Mouse (Mus musculus): ENCODE measurements around the gene Slc2a8. TPM values are rescaled to one million over a fixed set of nuclear protein-coding genes. Genes with fewer than 3 reads are reported as not detected.

Gene Slc2a8
- polyA plus RNA-seq, 1 experiment from 2014 or later, result 14.9 TPM

- H3K4me1 ChIP-seq (ENCODE audit: control insufficient read depth, insufficient read depth, low read length), result peaks cover 4% of the 10 kb centered on the region; the same call in 1 of the 2 replicates
- H3K4me3 ChIP-seq (replicated peaks; ENCODE audit: low read length), result no peak overlapping the region
- H3K9me3 ChIP-seq (replicated peaks; ENCODE audit: control insufficient read depth, low read length), result no peaks in the 10 kb centered on the region
- H3K9ac ChIP-seq (ENCODE audit: low read length), result no peak overlapping the region; the same call in 1 of the 2 replicates
- peak overlapping the region; percentile 71 for H3K27ac ChIP-seq (ENCODE audit: low read length)
- H3K4me2 ChIP-seq (ENCODE audit: low read depth, low read length), result no peak overlapping the region
- peaks cover 5% of the 10 kb centered on the region; the same call in 1 of the 2 replicates for H3K36me3 ChIP-seq (ENCODE audit: control insufficient read depth, insufficient read depth, low read length)
- H3K27me3 ChIP-seq (ENCODE audit: control insufficient read depth, insufficient read depth, low read length), result no peaks in the 10 kb centered on the region
- 28% methylated on average over 10 of the region's 10 CpGs for WGBS
- peak; percentile 70 for ATAC-seq (ENCODE audit: insufficient read depth, low FRiP score)
Observed at GRCm38 (mm10) chr2:32928235-32928946, 53.5 kb downstream of the Slc2a8 start.

GRCm38 (mm10) chr2:32927624-32928234, 54.2 kb downstream of the Slc2a8 start:
- peak overlapping the region; percentile 71 for H3K27ac ChIP-seq (ENCODE audit: low read length)

GRCm38 (mm10) chr2:32926330-32927075, 55.4 kb downstream of the Slc2a8 start:
- Histone ChIP-seq H3K4me2 (ENCODE audit: low read depth, low read length) (no peak overlapping the region), H3K9ac (ENCODE audit: low read length) (no peak overlapping the region), H3K4me3 (replicated peaks; ENCODE audit: low read length) (no peak overlapping the region), H3K27ac (ENCODE audit: low read length) (no peak overlapping the region), H3K4me1 (ENCODE audit: control insufficient read depth, insufficient read depth, low read length) (peaks cover 4% of the 10 kb centered on the region; the same call in 1 of the 2 replicates), H3K36me3 (ENCODE audit: control insufficient read depth, insufficient read depth, low read length) (peaks cover 18% of the 10 kb centered on the region), H3K9me3 (replicated peaks; ENCODE audit: control insufficient read depth, low read length) (no peaks in the 10 kb centered on the region), H3K27me3 (ENCODE audit: control insufficient read depth, insufficient read depth, low read length) (no peaks in the 10 kb centered on the region)
- WGBS, result 86% methylated on average over 12 of the region's 12 CpGs
- ATAC-seq (ENCODE audit: insufficient read depth, low FRiP score), result no peak

More at GRCm38 (mm10) chr2:32927624-32928234, 54.2 kb downstream of the Slc2a8 start:
- peaks cover 4% of the 10 kb centered on the region; the same call in 1 of the 2 replicates for H3K4me1 ChIP-seq (ENCODE audit: control insufficient read depth, insufficient read depth, low read length)
- no peak overlapping the region for H3K4me3 ChIP-seq (replicated peaks; ENCODE audit: low read length)
- no peaks in the 10 kb centered on the region for H3K9me3 ChIP-seq (replicated peaks; ENCODE audit: control insufficient read depth, low read length)
- no peak overlapping the region; the same call in 1 of the 2 replicates for H3K9ac ChIP-seq (ENCODE audit: low read length)
- H3K36me3 ChIP-seq (ENCODE audit: control insufficient read depth, insufficient read depth, low read length), result peaks cover 8% of the 10 kb centered on the region; the same call in 1 of the 2 replicates
- H3K27me3 ChIP-seq (ENCODE audit: control insufficient read depth, insufficient read depth, low read length), result no peaks in the 10 kb centered on the region
- no peak overlapping the region for H3K4me2 ChIP-seq (ENCODE audit: low read depth, low read length)
- ATAC-seq (ENCODE audit: insufficient read depth, low FRiP score), result no peak
- WGBS, result 55% methylated on average over 15 of the region's 15 CpGs

- WGBS, result 75% methylated on average over 10 of the region's 10 CpGs
- Histone ChIP-seq H3K9ac (ENCODE audit: low read length) (no peak overlapping the region), H3K9me3 (replicated peaks; ENCODE audit: control insufficient read depth, low read length) (no peaks in the 10 kb centered on the region), H3K27me3 (ENCODE audit: control insufficient read depth, insufficient read depth, low read length) (no peaks in the 10 kb centered on the region), H3K4me1 (ENCODE audit: control insufficient read depth, insufficient read depth, low read length) (peaks cover 4% of the 10 kb centered on the region; the same call in 1 of the 2 replicates), H3K36me3 (ENCODE audit: control insufficient read depth, insufficient read depth, low read length) (peaks cover 28% of the 10 kb centered on the region), H3K4me3 (replicated peaks; ENCODE audit: low read length) (no peak overlapping the region), H3K4me2 (ENCODE audit: low read depth, low read length) (no peak overlapping the region), H3K27ac (ENCODE audit: low read length) (no peak overlapping the region)
- no peak for ATAC-seq (ENCODE audit: insufficient read depth, low FRiP score)
Observed at GRCm38 (mm10) chr2:32924306-32924844, 57.5 kb downstream of the Slc2a8 start.

- no peak for ATAC-seq (ENCODE audit: insufficient read depth, low FRiP score)
- H3K4me1 ChIP-seq (ENCODE audit: control insufficient read depth, insufficient read depth, low read length), result peaks cover 4% of the 10 kb centered on the region; the same call in 1 of the 2 replicates
Observed at GRCm38 (mm10) chr2:32923551-32924250, 58.2 kb downstream of the Slc2a8 start.

More at GRCm38 (mm10) chr2:32923551-32924250, 58.2 kb downstream of the Slc2a8 start:
- Histone ChIP-seq H3K4me3 (replicated peaks; ENCODE audit: low read length) (no peak overlapping the region), H3K36me3 (ENCODE audit: control insufficient read depth, insufficient read depth, low read length) (peaks cover 31% of the 10 kb centered on the region), H3K9ac (ENCODE audit: low read length) (no peak overlapping the region), H3K4me2 (ENCODE audit: low read depth, low read length) (no peak overlapping the region), H3K27ac (ENCODE audit: low read length) (no peak overlapping the region), H3K27me3 (ENCODE audit: control insufficient read depth, insufficient read depth, low read length) (no peaks in the 10 kb centered on the region), H3K9me3 (replicated peaks; ENCODE audit: control insufficient read depth, low read length) (no peaks in the 10 kb centered on the region)
- 93% methylated on average over 24 of the region's 24 CpGs for WGBS

Other genes with a start within 250 kb of the Slc2a8 start
- gene 6330409D20Rik, start 241.1 kb downstream of the Slc2a8 start, polyA plus RNA-seq (2015; fragmentation: Nextera tagmentation; extraction: Ambion mirVana), result 0.20 and 0.28 TPM in 2 replicates
- gene Tor2a, start 224.8 kb downstream of the Slc2a8 start, polyA plus RNA-seq (2015; fragmentation: Nextera tagmentation; extraction: Ambion mirVana), result 59.2 and 67.0 TPM in 2 replicates
- gene Ttc16, start 206.4 kb downstream of the Slc2a8 start, polyA plus RNA-seq (2015; fragmentation: Nextera tagmentation; extraction: Ambion mirVana), result 0.12 and 0.21 TPM in 2 replicates
- gene Ptrh1, start 206.3 kb downstream of the Slc2a8 start, polyA plus RNA-seq (2015; fragmentation: Nextera tagmentation; extraction: Ambion mirVana), result 3.9 and 6.7 TPM in 2 replicates
- gene Cfap157, start 197.7 kb downstream of the Slc2a8 start, polyA plus RNA-seq (2015; fragmentation: Nextera tagmentation; extraction: Ambion mirVana), result 0.10 and 0.41 TPM in 2 replicates
- gene Stxbp1, start 134.8 kb downstream of the Slc2a8 start, polyA plus RNA-seq (2015; fragmentation: Nextera tagmentation; extraction: Ambion mirVana), result 20.8 and 23.2 TPM in 2 replicates
- 108 and 139 TPM in 2 replicates for gene Fam129b, start 106.0 kb downstream of the Slc2a8 start, polyA plus RNA-seq (2015; fragmentation: Nextera tagmentation; extraction: Ambion mirVana)
- gene Rpl12, start 20.5 kb downstream of the Slc2a8 start, polyA plus RNA-seq (2015; fragmentation: Nextera tagmentation; extraction: Ambion mirVana), result 124 and 174 TPM in 2 replicates
- 10.4 and 11.2 TPM in 2 replicates for gene Lrsam1, start 20.5 kb downstream of the Slc2a8 start, polyA plus RNA-seq (2015; fragmentation: Nextera tagmentation; extraction: Ambion mirVana)
- 14.1 and 16.6 TPM in 2 replicates for gene Garnl3, start 149.6 kb upstream of the Slc2a8 start, polyA plus RNA-seq (2015; fragmentation: Nextera tagmentation; extraction: Ambion mirVana)
- gene Angptl2, start 234.0 kb upstream of the Slc2a8 start, polyA plus RNA-seq (2015; fragmentation: Nextera tagmentation; extraction: Ambion mirVana), result 59.5 and 69.6 TPM in 2 replicates